Mouse (Mus musculus) frontal cortex, adult (tissue): ENCODE data around the gene Gm16381.
"Not testable (repeated sequence)": the region's sequence is repeated elsewhere in the genome, so short reads cannot be mapped to it uniquely, and the experiment has no call there.

Experiments
- ATAC-seq: cut with Nextera tagmentation; 2 replicates; pipeline ENCODE4 v1.9.2; 2017; ENCODE audit warnings: mild to moderate bottlenecking, moderate library complexity, mixed read lengths; ENCODE audit not compliant: low TSS enrichment

Gene Gm16381

DNA sequence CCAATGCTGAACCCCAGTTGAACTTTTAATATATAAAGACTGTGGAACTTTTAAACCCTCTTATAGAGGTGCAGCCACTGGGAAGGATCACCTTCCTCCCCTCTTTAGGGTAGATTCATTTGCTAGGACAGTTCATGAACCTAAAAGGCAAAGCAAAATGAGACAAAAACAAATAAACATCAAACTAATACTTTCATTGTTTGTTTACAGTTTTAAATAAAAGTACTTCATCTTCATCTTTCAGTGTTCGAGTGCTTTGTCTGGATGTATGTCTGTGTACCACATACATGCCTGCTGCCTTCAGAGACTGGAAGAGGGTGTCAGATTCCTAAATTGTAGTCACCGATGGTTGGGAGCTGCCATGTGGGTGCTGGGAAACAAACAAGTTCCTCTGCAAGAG is at the start of gene Gm16381:
Gm16381 (minus strand) TSS at position 101 of the 400 bp plus-strand sequence.
- not testable (repeated sequence) for ATAC-seq

DNA sequence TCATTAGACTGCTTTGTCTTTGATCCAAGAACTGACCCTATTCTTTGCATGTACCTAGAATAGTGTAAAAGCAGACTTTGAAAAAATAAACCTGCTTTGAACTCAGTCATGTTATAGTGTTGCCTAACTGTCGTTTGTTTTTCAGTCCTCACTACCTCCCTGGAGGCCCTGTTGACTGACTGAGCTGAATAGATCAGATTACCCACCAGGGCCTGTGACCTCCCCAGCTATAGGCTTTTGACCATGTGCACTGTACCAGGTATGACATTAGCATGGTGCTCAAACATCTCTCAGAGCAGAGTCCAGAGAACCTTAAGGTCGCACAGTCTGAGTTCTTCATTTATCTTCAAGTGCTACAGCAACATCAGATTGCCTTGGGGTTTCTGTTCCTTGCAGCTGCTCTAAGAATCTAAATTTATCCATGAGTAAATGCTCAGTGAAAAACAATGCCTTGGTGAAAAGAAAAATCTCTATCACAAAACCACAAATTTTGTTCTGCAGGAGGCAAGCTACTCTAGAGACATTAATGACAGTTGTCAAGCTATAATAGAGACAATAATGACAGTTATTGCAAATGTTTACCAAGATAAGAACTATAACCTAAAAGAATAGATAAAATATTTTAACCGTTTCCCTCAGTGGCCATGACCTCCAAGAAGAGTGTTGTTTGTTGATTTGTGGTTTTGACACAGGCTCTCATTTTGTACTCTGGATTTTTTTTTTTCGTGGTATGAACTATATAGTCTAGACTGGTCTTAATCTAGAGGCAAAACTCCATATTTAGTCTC is 8.7 kb upstream of the Gm16381 start:
- not testable (repeated sequence) for ATAC-seq

DNA sequence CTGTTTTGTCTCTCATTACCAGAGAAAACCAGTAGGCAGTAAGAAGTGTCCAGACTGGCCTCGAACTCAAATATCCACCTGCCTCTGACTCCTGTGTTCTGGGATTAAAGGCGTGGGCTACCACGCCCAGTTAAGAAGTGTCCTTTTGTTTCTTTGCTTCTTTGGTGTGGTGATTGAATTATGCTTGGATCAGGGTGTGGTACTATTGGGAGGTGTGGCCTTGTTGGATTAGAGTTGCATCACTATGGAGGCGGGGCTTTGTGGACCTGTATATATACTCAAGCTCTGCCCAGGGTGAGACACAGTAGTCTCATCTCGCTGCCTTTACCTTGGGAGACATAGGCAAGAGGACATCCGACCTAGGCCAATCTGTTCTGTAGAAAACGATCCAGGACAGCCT is 25.9 kb downstream of the Gm16381 start, which contains the start of gene Gm4027:
Gm4027 (plus strand) TSS at position 301 of the 400 bp plus-strand sequence.
- ATAC-seq, result not testable (repeated sequence)

DNA sequence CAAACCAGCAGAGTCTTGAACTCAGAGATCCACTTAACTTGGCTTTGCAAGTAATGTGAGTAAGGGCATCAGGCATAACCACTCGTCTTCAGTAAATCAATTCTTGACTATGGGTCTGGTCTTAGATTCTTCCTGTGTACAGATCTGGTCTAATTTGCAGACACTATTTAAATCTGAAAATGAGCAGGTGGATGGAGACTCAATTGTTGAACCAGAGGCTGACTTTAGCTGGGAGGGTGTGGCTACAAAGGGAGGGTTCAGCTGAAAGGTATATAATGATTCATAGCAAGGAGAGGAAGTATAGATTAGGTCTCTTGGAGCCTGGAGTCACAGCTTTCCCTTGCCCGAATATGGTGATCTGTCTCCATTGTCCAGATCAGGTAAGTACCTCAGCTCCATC is 42.0 kb downstream of the Gm16381 start, which contains the start of gene Oog1:
Oog1 (plus strand) TSS at position 301 of the 400 bp plus-strand sequence.
- not testable (repeated sequence) for ATAC-seq

DNA sequence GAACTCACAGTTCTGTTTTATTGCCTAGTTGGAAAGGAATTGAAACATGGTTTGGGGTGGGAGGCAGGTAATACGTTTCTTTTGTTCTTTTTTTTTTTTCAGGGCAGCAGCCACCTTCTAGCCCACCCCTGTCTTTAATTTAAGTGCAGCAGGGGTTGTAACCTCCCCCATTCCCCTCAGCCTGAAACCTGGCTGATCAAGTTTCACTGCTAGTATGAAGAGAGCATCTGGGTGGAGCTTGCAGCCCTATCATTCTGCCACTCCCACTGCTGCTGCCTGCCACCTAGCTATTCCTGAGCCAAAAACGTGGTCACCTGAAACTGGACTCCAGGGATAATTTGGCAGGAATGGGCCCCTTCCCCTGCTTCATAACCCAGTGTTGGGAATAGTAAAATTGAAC is 43.0 kb downstream of the Gm16381 start:
- not testable (repeated sequence) for ATAC-seq
